Mouse (Mus musculus) heart, adult 2 months (tissue): Measurements from ENCODE around the gene Zfp688.

Experiments
- CTCF ChIP-seq: fragments of 200-600 bp; IDR thresholded peaks from 2 replicates; pipeline ENCODE4 v1.8.1; 2022; ENCODE audit warnings: antibody characterized with exemption, mild to moderate bottlenecking, moderate library complexity
- POLR2A ChIP-seq: fragments of 200-500 bp; IDR thresholded peaks from 2 replicates; pipeline ENCODE4 v1.6.1; 2011; ENCODE audit warnings: mild to moderate bottlenecking, low read depth, low read length, control low read depth; ENCODE audit not compliant: insufficient read depth

GRCm38 (mm10) chr7:127391538-127391937 lies 30.3 kb downstream of the Zfp688 start:
- TF ChIP-seq POLR2A, result no peak
- no peak for TF ChIP-seq CTCF
